Mouse (Mus musculus) spleen, postnatal 4 days (tissue): ENCODE measurements around the gene Th.

Experiments
- DNase-seq, 2 experiments: peaks; one replicate each; pipeline ENCODE4 v3.0.0; 2022; ENCODE audit warnings: low spot score in 2 of 2

Gene Th

DNA sequence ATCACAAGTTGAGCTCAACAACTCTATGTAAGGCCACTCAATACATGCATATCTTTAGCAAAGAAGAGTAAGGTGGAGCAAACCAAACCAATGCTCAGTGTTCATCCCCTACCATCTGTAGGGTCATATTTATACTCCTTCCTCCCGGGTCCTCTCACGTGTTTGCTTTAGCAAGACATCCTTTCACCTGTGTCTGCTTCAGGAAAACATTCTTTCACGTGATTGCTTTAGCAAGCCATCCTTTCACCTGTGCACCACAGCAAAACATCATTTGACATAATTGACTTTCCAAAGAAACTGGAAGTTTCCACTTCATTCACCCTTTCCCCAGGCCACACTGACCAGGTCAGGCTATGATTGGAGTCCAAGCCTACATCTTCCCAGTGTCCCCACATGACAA, at the start of gene Th:
Gene Th (minus strand): TSS at position 101 of the 400 bp plus-strand sequence.
- DNase-seq: no peak

GRCm38 (mm10) chr7:142968809-142969511, 38.0 kb upstream of the Th start, which contains the start of gene Ascl2:
TSS of gene Ascl2 (minus strand) at chr7:142969264.
- DNase-seq: peak in 1 of 2 experiments; percentile 64

- peak; percentile 25 to 69 for DNase-seq
Measured at GRCm38 (mm10) chr7:142967884-142968808, 37.2 kb upstream of the Th start.

GRCm38 (mm10) chr7:142967414-142967883, 36.5 kb upstream of the Th start:
- peak in 1 of 2 experiments; percentile 28 for DNase-seq

DNA sequence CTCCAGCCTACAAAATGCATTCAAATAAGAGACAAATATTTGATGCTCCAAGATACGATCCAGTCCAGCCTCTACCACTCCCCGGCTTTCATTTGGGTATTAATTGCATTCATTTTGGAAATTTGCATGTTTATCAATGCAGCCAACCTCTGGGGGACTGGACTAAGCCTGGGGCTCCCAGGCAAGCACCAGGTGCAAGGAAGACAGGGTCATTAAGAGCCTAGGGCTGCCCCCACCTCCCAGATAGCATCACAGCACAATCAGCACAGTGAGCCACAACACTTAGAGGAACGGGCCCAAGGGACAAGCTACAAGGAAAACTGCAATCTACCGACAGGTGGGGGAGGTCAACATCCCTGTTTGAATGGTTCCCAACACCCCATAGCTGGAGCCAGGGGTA, 28.8 kb upstream of the Th start:
- DNase-seq: no peak

- no peak for DNase-seq
Measured at GRCm38 (mm10) chr7:142958817-142959216, 27.9 kb upstream of the Th start.

DNA sequence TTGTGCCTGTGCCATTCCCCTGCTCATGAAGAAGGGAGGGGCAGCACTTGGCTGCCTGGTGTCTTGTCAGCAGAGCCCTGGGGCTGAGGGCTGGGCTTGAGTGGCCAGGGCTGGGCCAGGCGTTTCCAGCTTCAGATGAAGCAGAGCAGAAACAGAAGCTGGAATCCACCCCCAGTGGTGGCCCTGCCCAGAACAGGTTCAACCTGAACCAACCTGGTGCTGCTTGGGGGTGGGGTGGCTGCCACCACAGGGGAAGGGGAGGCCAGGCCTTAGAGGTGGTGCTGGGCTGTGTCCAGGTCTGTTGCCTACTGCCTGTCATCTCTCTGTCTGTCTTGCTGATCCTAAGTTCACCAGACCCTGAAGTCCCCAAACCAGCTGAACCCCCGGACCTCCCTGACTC, 25.1 kb upstream of the Th start:
- no peak for DNase-seq

DNA sequence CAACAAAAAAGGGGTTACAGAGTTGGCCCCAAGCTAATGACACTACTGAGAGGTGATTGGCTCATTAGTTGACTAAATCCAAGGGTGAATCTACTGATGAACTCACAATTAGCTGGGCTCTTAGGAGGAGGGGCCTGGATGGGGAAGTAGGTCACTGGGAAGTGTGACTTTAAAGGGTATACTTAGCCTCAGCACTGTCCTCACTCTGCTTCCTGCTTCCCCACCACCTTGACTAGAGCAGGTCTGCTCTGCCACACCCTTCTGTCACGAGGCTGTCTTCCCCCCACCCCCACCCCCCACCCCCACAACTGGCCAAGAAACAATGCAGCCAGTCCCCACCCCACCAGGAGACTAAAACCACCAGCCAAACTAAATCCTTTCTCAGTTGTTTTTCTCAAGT, 18.6 kb upstream of the Th start:
- no peak for DNase-seq

GRCm38 (mm10) chr7:142937631-142938030, 6.7 kb upstream of the Th start:
- DNase-seq: no peak

DNA sequence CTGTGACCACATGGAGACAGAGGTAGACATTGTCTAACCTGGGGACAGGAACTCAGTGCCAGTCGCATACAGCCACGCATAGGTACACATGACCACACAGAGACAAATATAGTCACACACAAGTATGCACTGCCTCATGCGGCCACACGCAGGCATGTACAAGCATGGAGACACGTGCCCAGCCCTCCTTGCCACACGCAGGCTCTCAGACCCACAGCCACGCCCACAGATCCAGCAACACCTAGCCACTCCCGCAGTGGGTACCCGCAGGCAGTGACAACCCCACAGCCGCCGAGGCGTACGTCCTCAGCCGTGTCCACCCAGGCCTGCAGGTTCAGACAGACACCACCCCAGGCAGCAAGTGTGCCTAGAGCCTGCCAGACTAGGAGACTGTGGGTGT, 4.8 kb upstream of the Th start:
- DNase-seq: no peak

- no peak for DNase-seq
Measured at GRCm38 (mm10) chr7:142932469-142932868, 1.5 kb upstream of the Th start.

DNA sequence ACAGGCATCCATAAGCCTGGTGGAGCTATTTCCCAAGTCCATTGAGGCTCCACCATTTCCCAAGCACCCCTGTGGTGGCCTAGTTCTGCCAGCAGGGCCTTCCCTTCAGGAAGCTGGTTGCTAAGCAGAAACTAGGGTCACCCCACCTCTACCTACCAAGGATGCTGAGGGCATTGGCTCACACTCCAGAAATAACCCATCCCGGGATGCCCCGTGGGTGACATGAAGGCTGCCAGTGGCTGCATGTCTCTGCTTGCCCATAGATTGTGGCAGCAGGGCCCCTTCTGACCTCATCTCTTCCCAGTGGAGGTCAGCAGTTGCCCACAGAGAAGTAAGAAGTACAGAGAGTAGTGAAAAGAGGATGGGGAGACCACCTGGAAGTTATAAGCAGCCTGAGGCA, 1.4 kb downstream of the Th start:
- DNase-seq: no peak

DNA sequence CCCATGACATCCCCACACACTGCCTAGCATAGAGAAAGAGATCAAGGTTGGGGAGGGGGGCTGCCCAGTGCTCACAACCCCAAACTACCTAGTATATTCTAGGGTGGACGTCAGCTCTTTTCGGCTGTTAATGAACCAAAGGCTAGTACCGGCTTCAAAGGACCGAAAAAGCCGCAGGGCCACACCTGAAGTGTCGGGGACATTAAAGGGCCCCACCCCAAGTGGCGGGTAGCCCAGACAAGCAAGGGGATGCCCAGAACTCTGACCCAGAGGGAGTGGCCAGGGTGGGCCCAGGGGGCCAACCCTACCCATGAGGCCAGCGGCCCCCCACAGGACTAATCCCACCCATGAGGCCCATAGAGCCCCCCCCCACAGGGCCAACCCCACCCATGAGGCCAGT, 3.6 kb downstream of the Th start:
- no peak for DNase-seq

DNA sequence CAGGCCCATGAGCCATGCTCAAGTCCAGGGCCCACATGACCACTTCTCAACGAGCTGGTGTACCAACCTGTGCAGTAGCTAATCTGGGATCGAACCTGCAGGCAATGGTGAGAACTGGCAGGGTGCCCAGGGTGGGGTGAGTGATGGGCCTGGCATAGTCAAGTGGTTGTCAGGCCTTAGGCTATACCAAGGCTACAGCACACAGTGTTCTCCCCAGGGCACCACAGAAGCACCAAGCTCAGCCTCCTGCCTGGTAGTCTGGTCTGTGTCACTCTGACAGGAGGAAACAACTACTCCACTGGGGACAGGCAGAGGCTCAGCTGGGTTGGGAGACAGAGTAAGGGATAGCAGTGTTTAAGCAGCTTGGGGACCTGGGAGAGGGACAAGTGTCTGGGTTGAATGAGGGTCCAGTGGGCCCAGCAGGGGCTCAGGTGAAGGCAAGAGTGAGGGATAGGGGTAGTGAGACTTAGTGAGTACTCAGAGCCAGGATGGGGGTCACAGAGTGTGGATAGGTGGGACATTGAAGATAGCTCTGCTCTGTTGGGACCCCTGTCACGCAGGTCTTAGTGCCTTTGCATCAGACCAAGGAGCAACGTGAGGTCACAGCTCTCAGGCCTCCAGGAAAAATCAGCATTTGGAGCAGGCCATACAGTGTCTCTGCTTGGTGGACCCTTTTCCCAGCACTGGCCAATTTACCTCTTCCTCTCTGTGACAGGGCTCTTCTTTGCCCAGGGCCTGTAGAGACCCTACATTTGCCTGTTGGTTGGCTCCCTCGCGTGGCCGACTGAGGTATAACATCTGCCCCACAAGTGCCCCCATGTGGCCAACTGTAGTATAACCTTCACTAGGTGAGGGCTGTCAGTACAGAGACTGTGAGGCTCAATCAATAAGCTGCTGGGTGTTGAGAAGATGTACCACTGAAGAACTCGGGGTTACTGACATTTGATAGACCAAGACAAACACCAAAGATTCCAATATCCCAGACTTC, 12.0 kb downstream of the Th start:
- DNase-seq: peak; percentile 77 to 93

- no peak for DNase-seq
Measured at GRCm38 (mm10) chr7:142917659-142918058, 13.3 kb downstream of the Th start.

GRCm38 (mm10) chr7:142916178-142916577, 14.8 kb downstream of the Th start:
- no peak for DNase-seq

DNA sequence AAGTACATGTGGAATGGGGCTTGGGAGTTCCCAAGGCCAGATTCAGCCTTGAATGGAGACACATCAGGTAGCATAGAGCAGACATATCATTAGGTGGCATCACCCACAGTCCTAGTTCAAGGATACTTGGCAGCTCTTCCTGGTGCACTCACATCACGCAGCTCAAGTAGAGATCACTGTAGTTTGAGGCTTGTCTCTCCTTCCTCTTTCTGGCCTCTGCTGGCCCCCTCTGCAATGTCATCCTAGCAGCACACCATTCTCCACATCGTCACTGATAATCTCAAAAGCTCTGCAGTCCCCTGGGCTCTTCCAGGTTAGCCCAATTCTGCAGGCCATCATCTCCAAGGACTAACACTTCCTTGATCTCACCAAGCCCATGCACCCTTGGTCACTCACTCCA, 19.2 kb downstream of the Th start:
- DNase-seq: no peak

DNA sequence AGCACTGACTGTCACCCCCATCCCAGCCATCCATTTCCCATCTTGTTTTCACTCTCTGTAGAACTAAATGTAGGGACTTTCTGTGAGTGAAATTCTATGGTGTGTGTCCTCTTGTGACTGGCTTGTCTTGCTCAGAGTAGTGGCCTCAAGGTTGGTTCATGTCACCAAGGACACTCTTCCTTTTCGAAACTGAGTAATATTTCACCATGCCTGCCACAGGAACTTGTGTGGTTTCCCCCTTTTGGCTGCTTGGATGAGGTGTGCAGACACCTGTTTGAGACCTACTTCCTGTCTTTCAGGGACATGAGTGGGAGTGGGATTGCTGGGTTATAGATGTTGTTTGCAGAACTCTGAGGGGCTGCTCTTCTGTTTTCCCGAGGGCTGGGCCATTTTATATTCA, 20.8 kb downstream of the Th start:
- DNase-seq: no peak

DNA sequence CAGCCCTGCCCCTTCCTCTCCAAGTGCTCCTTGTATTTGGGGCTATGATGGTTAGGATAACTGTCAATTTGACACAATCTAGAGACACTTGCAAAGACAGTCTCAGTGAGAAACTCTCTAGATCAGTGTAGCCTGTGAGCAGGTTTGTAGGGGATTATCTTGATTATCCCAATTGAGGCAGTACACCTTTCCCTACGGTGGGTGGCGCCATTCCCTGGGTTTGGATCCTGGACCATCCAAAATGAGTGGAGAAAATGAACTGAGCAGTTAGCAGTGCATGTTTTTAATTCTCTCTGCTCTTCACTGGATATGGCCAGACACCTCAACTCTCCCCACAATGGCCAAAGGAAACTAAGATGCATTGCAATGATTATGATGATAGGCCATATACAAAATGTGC, 21.3 kb downstream of the Th start:
- DNase-seq: no peak

GRCm38 (mm10) chr7:142905606-142906005, 25.3 kb downstream of the Th start:
- no peak for DNase-seq

- no peak for DNase-seq
Measured at GRCm38 (mm10) chr7:142904331-142904730, 26.6 kb downstream of the Th start.

GRCm38 (mm10) chr7:142902931-142903330, 28.0 kb downstream of the Th start:
- DNase-seq: no peak
